Mouse (Mus musculus) MEL (cell line): ENCODE results near the gene Pafah2. TPM values are rescaled to one million over a fixed set of nuclear protein-coding genes. Genes with fewer than 3 reads are reported as not detected.

Experiments
- DNase-seq: peaks from one replicate; pipeline ENCODE4 v3.0.0; 2011; ENCODE audit warnings: low read depth, low spot score
- H3K27ac ChIP-seq: 2 replicates; pipeline ENCODE4 v1.5.1; 2012; ENCODE audit warnings: low read depth, mild to moderate bottlenecking, control low read depth, low read length, moderate library complexity; ENCODE audit not compliant: control insufficient read depth
- H3K27me3 ChIP-seq, 2 experiments: fragments of 150-350 bp in 1 of 2; sonication (generic) in 1 of 2; 2 replicates each; pipeline ENCODE4 v1.6.1; 2012; ENCODE audit warnings: low read length in 2 of 2, mild to moderate bottlenecking in 2 of 2, improper control_type of control experiment in 1 of 2, moderate library complexity in 1 of 2; ENCODE audit not compliant: insufficient read depth in 2 of 2, control insufficient read depth in 1 of 2
- H3K36me3 ChIP-seq, 2 experiments: 2 replicates each; pipeline ENCODE4 v1.6.1; 2012 to 2014; ENCODE audit warnings: low read length in 2 of 2, improper control_type of control experiment in 1 of 2, inconsistent platforms in 1 of 2, mild to moderate bottlenecking in 1 of 2; ENCODE audit not compliant: insufficient read depth in 2 of 2, control insufficient read depth in 1 of 2
- H3K4me1 ChIP-seq, 2 experiments: fragments of 150-350 bp in 1 of 2; sonication (generic) in 1 of 2; 2 replicates each; pipeline ENCODE4 v1.6.1; 2012; ENCODE audit warnings: low read length in 2 of 2, improper control_type of control experiment in 1 of 2, mild to moderate bottlenecking in 1 of 2; ENCODE audit not compliant: insufficient read depth in 2 of 2, control insufficient read depth in 1 of 2
- H3K4me3 ChIP-seq, 2 experiments: fragments of 150-350 bp in 1 of 2; sonication (generic) in 1 of 2; 2 replicates each; pipeline ENCODE4 v1.5.1; 2012; ENCODE audit warnings: low read depth in 2 of 2, low read length in 2 of 2, mild to moderate bottlenecking in 2 of 2, moderate library complexity in 2 of 2, control low read depth in 1 of 2, improper control_type of control experiment in 1 of 2; ENCODE audit not compliant: control insufficient read depth in 1 of 2, insufficient read depth in 1 of 2
- H3K79me2 ChIP-seq: 2 replicates; pipeline ENCODE4 v1.6.1; 2012; ENCODE audit warnings: mild to moderate bottlenecking, low read length, moderate library complexity; ENCODE audit not compliant: control insufficient read depth, poor library complexity, insufficient read depth
- H3K9ac ChIP-seq: 2 replicates; pipeline ENCODE4 v1.6.1; 2012; ENCODE audit warnings: low read depth, mild to moderate bottlenecking, control low read depth, low read length, moderate library complexity; ENCODE audit not compliant: control insufficient read depth, poor library complexity, severe bottlenecking
- H3K9me3 ChIP-seq: fragments of 150-350 bp; sonication (generic); replicated peaks from 2 replicates; pipeline ENCODE4 v1.6.1; 2012; ENCODE audit warnings: mild to moderate bottlenecking, low read length, improper control_type of control experiment, moderate library complexity; ENCODE audit not compliant: insufficient read depth
- BHLHE40 ChIP-seq: IDR thresholded peaks from 2 replicates; pipeline ENCODE4 v1.6.1; 2012; ENCODE audit warnings: low read depth, mild to moderate bottlenecking, inconsistent platforms, low read length, improper control_type of control experiment, borderline replicate concordance
- CTCF ChIP-seq, 3 experiments: IDR thresholded peaks in 2 of 3; conservative IDR thresholded peaks in 1 of 3; 2 replicates each; pipeline ENCODE4 v1.5.1; 2011 to 2012; ENCODE audit warnings: low read length in 3 of 3, low read depth in 2 of 3, mild to moderate bottlenecking in 2 of 3, improper control_type of control experiment in 1 of 3, inconsistent platforms in 1 of 3, mixed read lengths in 1 of 3, moderate library complexity in 1 of 3; ENCODE audit not compliant: control insufficient read depth in 1 of 3, insufficient read depth in 1 of 3, poor library complexity in 1 of 3, severe bottlenecking in 1 of 3
- E2F4 ChIP-seq: IDR thresholded peaks from 2 replicates; pipeline ENCODE4 v1.6.1; 2011; ENCODE audit warnings: low read depth, low read length, improper control_type of control experiment, borderline replicate concordance
- ELF1 ChIP-seq: IDR thresholded peaks from 2 replicates; pipeline ENCODE4 v1.6.1; 2014; ENCODE audit warnings: low read depth, mild to moderate bottlenecking, inconsistent platforms, low read length, improper control_type of control experiment, moderate library complexity
- ETS1 ChIP-seq: IDR thresholded peaks from 2 replicates; pipeline ENCODE4 v1.6.1; 2012; ENCODE audit warnings: low read depth, mild to moderate bottlenecking, inconsistent platforms, low read length, improper control_type of control experiment, moderate library complexity
- HCFC1 ChIP-seq: IDR thresholded peaks from 2 replicates; pipeline ENCODE4 v1.6.1; 2012; ENCODE audit warnings: low read depth, mild to moderate bottlenecking, inconsistent platforms, low read length, improper control_type of control experiment, moderate library complexity
- JUND ChIP-seq: IDR thresholded peaks from 2 replicates; pipeline ENCODE4 v1.6.1; 2011; ENCODE audit warnings: low read depth, mild to moderate bottlenecking, improper control_type of control experiment, low read length
- KAT2A ChIP-seq: conservative IDR thresholded peaks from 2 replicates; pipeline ENCODE4 v1.6.1; 2012; ENCODE audit warnings: low read depth, low read length, improper control_type of control experiment, inconsistent platforms
- MEF2A ChIP-seq: IDR thresholded peaks from 2 replicates; pipeline ENCODE4 v1.6.1; 2014; ENCODE audit warnings: low read depth, mild to moderate bottlenecking, inconsistent platforms, low read length, improper control_type of control experiment; ENCODE audit not compliant: poor library complexity, insufficient replicate concordance, severe bottlenecking; ENCODE audit errors: extremely low read depth
- MXI1 ChIP-seq: IDR thresholded peaks from 2 replicates; pipeline ENCODE4 v1.6.1; 2011; ENCODE audit warnings: mild to moderate bottlenecking, low read depth, low read length, improper control_type of control experiment
- MYB ChIP-seq: IDR thresholded peaks from 2 replicates; pipeline ENCODE4 v1.6.1; 2011; ENCODE audit warnings: mild to moderate bottlenecking, low read depth, low read length, improper control_type of control experiment
- MYC ChIP-seq: IDR thresholded peaks from 2 replicates; pipeline ENCODE4 v1.6.1; 2011; ENCODE audit warnings: low read depth, mild to moderate bottlenecking, low read length, improper control_type of control experiment, moderate library complexity
- NRF1 ChIP-seq: IDR thresholded peaks from 2 replicates; pipeline ENCODE4 v1.6.1; 2014; ENCODE audit warnings: low read depth, mild to moderate bottlenecking, inconsistent platforms, low read length, improper control_type of control experiment, moderate library complexity; ENCODE audit not compliant: poor library complexity, insufficient read depth, severe bottlenecking
- POLR2AphosphoS2 ChIP-seq: IDR thresholded peaks from 2 replicates; pipeline ENCODE4 v1.6.1; 2011; ENCODE audit warnings: low read length, improper control_type of control experiment
- RAD21 ChIP-seq: IDR thresholded peaks from 2 replicates; pipeline ENCODE4 v1.6.1; 2011; ENCODE audit warnings: mild to moderate bottlenecking, low read depth, low read length, improper control_type of control experiment
- RCOR1 ChIP-seq: IDR thresholded peaks from 2 replicates; pipeline ENCODE4 v1.6.1; 2012; ENCODE audit warnings: low read depth, mild to moderate bottlenecking, inconsistent platforms, low read length, improper control_type of control experiment
- TAL1 ChIP-seq: IDR thresholded peaks from 2 replicates; pipeline ENCODE4 v1.6.1; 2012; ENCODE audit warnings: mild to moderate bottlenecking, inconsistent platforms, low read length, moderate library complexity, mixed read lengths
- TCF12 ChIP-seq: IDR thresholded peaks from 2 replicates; pipeline ENCODE4 v1.6.1; 2014; ENCODE audit warnings: low read depth, mild to moderate bottlenecking, inconsistent platforms, low read length, improper control_type of control experiment, moderate library complexity
- UBTF ChIP-seq: IDR thresholded peaks from 2 replicates; pipeline ENCODE4 v1.6.1; 2012; ENCODE audit warnings: low read depth, mild to moderate bottlenecking, inconsistent platforms, low read length, improper control_type of control experiment, moderate library complexity, borderline replicate concordance; ENCODE audit not compliant: insufficient read depth
- USF2 ChIP-seq, 2 experiments: IDR thresholded peaks; 2 replicates each; pipeline ENCODE4 v1.6.1; 2011 to 2012; ENCODE audit warnings: improper control_type of control experiment in 2 of 2, low read length in 2 of 2, borderline replicate concordance in 1 of 2, inconsistent platforms in 1 of 2, low read depth in 1 of 2, mild to moderate bottlenecking in 1 of 2; ENCODE audit not compliant: insufficient read depth in 1 of 2
- ZMIZ1 ChIP-seq: IDR thresholded peaks from 2 replicates; pipeline ENCODE4 v1.6.1; 2012; ENCODE audit warnings: low read depth, mild to moderate bottlenecking, inconsistent platforms, low read length, improper control_type of control experiment, moderate library complexity
- polyA plus RNA-seq, 2 experiments: library from polyadenylated mRNA; stranded (reverse) in 1 of 2; unstranded in 1 of 2; fragments of >175 nt in 1 of 2; fragments of >200 nt in 1 of 2; gene quantifications; 2 replicates each; pipeline versions ENCODE4 v1.2.1 to v1.2.4; 2012; ENCODE audit warnings: low replicate concordance in 2 of 2, low read depth in 1 of 2; ENCODE audit not compliant: insufficient read length in 2 of 2, insufficient read depth in 1 of 2, missing spikeins in 1 of 2
- total RNA-seq: library from RNA; depleted of rRNA; stranded (reverse); fragments of 300-350 nt; gene quantifications from 2 replicates; pipeline ENCODE4 v1.2.3, GENCODE M21; 2012

Gene Pafah2
- total and polyA plus RNA-seq, 3 experiments = 6.0 to 10.6 TPM; not detected in 1

- Histone ChIP-seq H3K4me1 (no peaks in the 10 kb centered on the region), H3K27me3 (no peaks in the 10 kb centered on the region), H3K9ac (no peak overlapping the region), H3K79me2 (no peaks in the 10 kb centered on the region), H3K9me3 (no peaks in the 10 kb centered on the region), H3K4me3 (no peak overlapping the region), H3K36me3 (no peaks in the 10 kb centered on the region), H3K27ac (no peak overlapping the region)
- TF ChIP-seq MEF2A = no peak
- no peak for TF ChIP-seq POLR2AphosphoS2
- TF ChIP-seq NRF1 = no peak
- TF ChIP-seq RCOR1 = no peak
- no peak for TF ChIP-seq KAT2A
- no peak for TF ChIP-seq E2F4
- TF ChIP-seq TAL1 = no peak
- TF ChIP-seq BHLHE40 = no peak
- no peak for TF ChIP-seq USF2 (IDR thresholded peaks at IDR 0.05; ENCODE audit: borderline replicate concordance in 1 of 2, insufficient read depth in 1 of 2, low read depth in 1 of 2, low read length in 2 of 2)
- TF ChIP-seq TCF12 = no peak
- TF ChIP-seq MXI1 = no peak
- TF ChIP-seq RAD21 = no peak
- no peak for TF ChIP-seq CTCF (IDR thresholded peaks at IDR 0.05 in 2 of 3, conservative IDR thresholded peaks at IDR 0.05 in 1 of 3; ENCODE audit: control insufficient read depth in 1 of 3, insufficient read depth in 1 of 3, low read depth in 2 of 3, low read length in 3 of 3, poor library complexity in 1 of 3, severe bottlenecking in 1 of 3)
- no peak for TF ChIP-seq MYB
- no peak for DNase-seq
Observed at GRCm38 (mm10) chr4:134374306-134374705, 21.8 kb upstream of the Pafah2 start.

- no peak for DNase-seq
- Histone ChIP-seq H3K4me3 (no peak overlapping the region), H3K4me1 (no peaks in the 10 kb centered on the region), H3K36me3 (no peaks in the 10 kb centered on the region), H3K9me3 (no peaks in the 10 kb centered on the region), H3K9ac (no peak overlapping the region), H3K27ac (no peak overlapping the region), H3K27me3 (no peaks in the 10 kb centered on the region), H3K79me2 (no peaks in the 10 kb centered on the region)
- no peak for TF ChIP-seq MYB
- TF ChIP-seq JUND = no peak
- no peak for TF ChIP-seq HCFC1
- no peak for TF ChIP-seq ZMIZ1
- no peak for TF ChIP-seq MYC
- no peak for TF ChIP-seq ETS1
- TF ChIP-seq UBTF = no peak
- TF ChIP-seq ELF1 = no peak
- TF ChIP-seq BHLHE40 = no peak
- TF ChIP-seq E2F4 = no peak
- TF ChIP-seq POLR2AphosphoS2 = no peak
Observed at GRCm38 (mm10) chr4:134378089-134378615, 18.0 kb upstream of the Pafah2 start.
